Mouse (Mus musculus): ENCODE data around the gene H2-M11. TPM values are rescaled to one million over a fixed set of nuclear protein-coding genes. Genes with fewer than 3 reads are reported as not detected.

Gene H2-M11
- polyA plus RNA-seq (2016; fragmentation: Nextera tagmentation; extraction: Ambion mirVana), result not detected in 2 replicates

DNA sequence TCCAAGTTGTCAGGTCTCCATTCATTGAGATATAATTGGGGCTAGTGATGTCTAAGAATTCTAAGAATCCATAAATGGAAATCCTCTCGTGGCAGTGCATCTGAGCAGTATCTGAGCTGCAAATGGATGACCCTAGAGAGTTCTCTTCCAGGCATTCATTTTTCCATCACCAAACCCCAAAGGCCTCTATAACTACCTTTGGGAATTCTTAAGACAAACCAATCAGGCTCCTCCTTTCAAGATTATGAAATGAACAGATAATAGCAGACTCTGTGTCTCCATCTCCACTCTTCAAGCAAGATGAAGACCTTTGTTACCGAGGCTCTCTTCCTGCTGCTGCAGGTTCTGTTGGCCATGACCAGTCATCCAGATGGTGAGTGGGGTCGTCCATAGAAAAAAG lies at the start of gene H2-M11:
Gene H2-M11, plus strand, starts transcription at position 301 of the 400 bp plus-strand sequence.
- Histone ChIP-seq H3K9me3 (no peaks in the 10 kb centered on the region), H3K36me3 (no peaks in the 10 kb centered on the region), H3K4me1 (no peaks in the 10 kb centered on the region), H3K4me2 (replicated peaks) (no peak within 1 kb of the TSS), H3K4me3 (no peak within 1 kb of the TSS), H3K9ac (replicated peaks) (no peak within 1 kb of the TSS), H3K27ac (replicated peaks) (no peak within 1 kb of the TSS), H3K27me3 (no peaks in the 10 kb centered on the region)
- ATAC-seq (ENCODE audit: low FRiP score, low read depth), result no peak
- 64% methylated on average over 3 of the region's 3 CpGs for WGBS

DNA sequence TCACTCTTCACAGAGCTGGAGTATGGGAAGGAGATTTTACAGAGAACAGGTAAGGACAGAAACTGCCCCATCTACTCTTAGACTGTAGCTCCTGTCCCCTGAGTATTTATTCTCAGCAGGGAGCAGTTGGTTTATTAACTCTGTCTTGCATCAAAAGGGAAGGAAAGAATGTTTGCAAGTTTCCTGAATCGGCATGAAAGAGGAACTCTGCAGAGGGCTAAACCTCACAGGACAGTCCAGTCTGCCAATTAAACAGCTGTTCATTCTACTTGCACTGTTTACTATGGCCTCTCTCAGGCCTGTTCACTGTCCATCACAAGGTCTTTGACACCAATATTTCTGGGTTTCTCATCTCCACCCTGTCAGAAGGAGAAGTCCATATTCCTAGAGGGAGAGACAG lies 46.4 kb upstream of the H2-M11 start:
- no peaks in the 10 kb centered on the region for H3K4me1 ChIP-seq
- no peaks in the 10 kb centered on the region for H3K36me3 ChIP-seq
- H3K9me3 ChIP-seq, result no peaks in the 10 kb centered on the region; the same call in 1 of the 2 replicates
- H3K9ac ChIP-seq (replicated peaks), result no peak overlapping the region
- no peak overlapping the region for H3K27ac ChIP-seq (replicated peaks)
- ATAC-seq (ENCODE audit: low FRiP score, low read depth), result no peak
- no peak overlapping the region for H3K4me3 ChIP-seq
- 73% methylated on average over 1 of the region's 1 CpGs for WGBS
- no peak overlapping the region for H3K4me2 ChIP-seq (replicated peaks)
- no peaks in the 10 kb centered on the region for H3K27me3 ChIP-seq

DNA sequence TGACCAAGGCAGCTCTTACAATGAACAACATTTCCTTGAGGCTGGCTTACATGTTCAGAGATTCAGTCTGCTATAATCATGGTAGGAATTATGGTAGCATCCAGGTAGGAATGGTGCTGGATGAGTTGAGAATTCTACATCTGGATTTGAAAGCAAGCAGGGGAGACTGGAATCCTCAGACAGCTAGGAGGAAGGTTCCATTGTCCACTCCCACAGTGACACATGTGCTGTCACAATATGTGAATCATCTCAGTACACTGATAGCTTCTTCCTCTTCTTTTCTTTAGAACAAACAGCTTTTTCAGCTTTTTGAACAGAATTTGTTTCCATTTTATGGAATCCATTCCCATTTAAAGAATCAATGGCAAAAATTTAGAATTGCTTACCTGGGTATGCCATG lies 43.0 kb upstream of the H2-M11 start:
- no peak overlapping the region for H3K4me3 ChIP-seq
- no peak overlapping the region for H3K9ac ChIP-seq (replicated peaks)
- H3K4me2 ChIP-seq (replicated peaks), result no peak overlapping the region
- H3K27me3 ChIP-seq, result no peaks in the 10 kb centered on the region
- H3K9me3 ChIP-seq, result no peaks in the 10 kb centered on the region
- ATAC-seq (ENCODE audit: low FRiP score, low read depth), result no peak
- H3K36me3 ChIP-seq, result no peaks in the 10 kb centered on the region
- no peaks in the 10 kb centered on the region for H3K4me1 ChIP-seq
- H3K27ac ChIP-seq (replicated peaks), result no peak overlapping the region

Other genes with a start within 250 kb of the H2-M11 start
- not detected in 2 replicates for gene H2-M10.1, start 220.9 kb upstream of the H2-M11 start, polyA plus RNA-seq (2016; fragmentation: Nextera tagmentation; extraction: Ambion mirVana)
- gene H2-M10.3, start 178.7 kb upstream of the H2-M11 start, polyA plus RNA-seq (2016; fragmentation: Nextera tagmentation; extraction: Ambion mirVana), result not detected in 2 replicates
- gene H2-M10.4, start 84.7 kb upstream of the H2-M11 start, polyA plus RNA-seq (2016; fragmentation: Nextera tagmentation; extraction: Ambion mirVana), result not detected in 2 replicates
- not detected in 2 replicates for gene H2-M9, start 95.6 kb downstream of the H2-M11 start, polyA plus RNA-seq (2016; fragmentation: Nextera tagmentation; extraction: Ambion mirVana)
- not detected in 2 replicates for gene H2-M1, start 125.1 kb downstream of the H2-M11 start, polyA plus RNA-seq (2016; fragmentation: Nextera tagmentation; extraction: Ambion mirVana)
- not detected in 2 replicates for gene H2-M10.5, start 225.8 kb downstream of the H2-M11 start, polyA plus RNA-seq (2016; fragmentation: Nextera tagmentation; extraction: Ambion mirVana)

All from midbrain, embryonic 12.5 days (tissue).